Mouse (Mus musculus) lung, postnatal 0 days (tissue): ENCODE measurements around the gene Tspan17.

ENCODE experiments used
- CTCF ChIP-seq: IDR thresholded peaks from 2 replicates; pipeline ENCODE4 v1.5.1; 2016; ENCODE audit warnings: antibody characterized with exemption, mild to moderate bottlenecking
- EP300 ChIP-seq: IDR thresholded peaks from 2 replicates; pipeline ENCODE4 v1.6.1; 2016; ENCODE audit warnings: antibody characterized with exemption, mild to moderate bottlenecking, control low read depth

DNA sequence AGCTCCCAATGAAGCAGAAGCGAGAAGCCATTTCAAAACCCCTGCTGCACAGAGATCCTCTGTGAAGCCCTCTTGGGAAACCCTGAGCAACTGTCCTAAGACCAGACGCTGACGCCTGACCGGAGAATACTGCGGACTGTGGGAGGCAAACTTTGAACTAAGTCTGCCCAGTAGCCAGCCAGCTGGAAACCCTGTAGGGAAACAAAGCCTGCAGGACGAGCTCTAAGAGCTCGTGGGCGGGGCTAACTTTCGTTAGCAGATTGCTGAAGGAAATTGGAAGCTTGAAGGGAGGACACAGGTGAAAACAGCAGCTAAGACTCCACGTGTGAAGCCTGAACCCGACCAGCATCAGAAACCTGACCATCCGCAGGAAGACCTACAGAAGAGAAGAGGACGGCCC is 40.3 kb downstream of the Tspan17 start:
- TF ChIP-seq CTCF (no peak), EP300 (no peak)
